Mouse (Mus musculus): Measurements from ENCODE around the gene Lrrc20. TPM values are rescaled to one million over a fixed set of nuclear protein-coding genes. Genes with fewer than 3 reads are reported as not detected.
A peak's percentile ranks its signal among the peaks of the same experiment; 100 is the strongest.
"Not testable (repeated sequence)": the region's sequence is repeated elsewhere in the genome, so short reads cannot be mapped to it uniquely, and the experiment has no call there.

Lrrc20 gene
- polyA plus RNA-seq, 1 experiment from 2014 or later = 15.9 TPM

- Histone ChIP-seq H3K4me2 (replicated peaks) (no peak overlapping the region), H3K36me3 (no peaks in the 10 kb centered on the region), H3K27me3 (peaks cover 8% of the 10 kb centered on the region; the same call in 1 of the 2 replicates), H3K9me3 (no peaks in the 10 kb centered on the region), H3K27ac (no peak overlapping the region), H3K4me1 (replicated peaks) (no peaks in the 10 kb centered on the region), H3K9ac (replicated peaks) (no peak overlapping the region), H3K4me3 (replicated peaks) (no peak overlapping the region)
- no peak for ATAC-seq
- 69% methylated on average over 10 of the region's 10 CpGs for WGBS
Measured at GRCm38 (mm10) chr10:61604376-61605065, 128.9 kb downstream of the Lrrc20 start.

- not testable (repeated sequence) for H3K4me3 ChIP-seq (replicated peaks)
- 74% methylated on average over 11 of the region's 11 CpGs for WGBS
Measured at GRCm38 (mm10) chr10:61605381-61605780, 129.8 kb downstream of the Lrrc20 start.

GRCm38 (mm10) chr10:61605851-61606250 is 130.2 kb downstream of the Lrrc20 start:
- Histone ChIP-seq H3K4me1 (replicated peaks) (no peaks in the 10 kb centered on the region), H3K9ac (replicated peaks) (no peak overlapping the region), H3K4me3 (replicated peaks) (no peak overlapping the region), H3K27me3 (peaks cover 8% of the 10 kb centered on the region; the same call in 1 of the 2 replicates), H3K36me3 (no peaks in the 10 kb centered on the region), H3K4me2 (replicated peaks) (no peak overlapping the region), H3K9me3 (no peaks in the 10 kb centered on the region), H3K27ac (no peak overlapping the region)
- WGBS = 14% methylated on average over 8 of the region's 8 CpGs
- no peak for ATAC-seq

More at GRCm38 (mm10) chr10:61605381-61605780, 129.8 kb downstream of the Lrrc20 start:
- not testable (repeated sequence) for H3K4me1 ChIP-seq (replicated peaks); H3K27me3 ChIP-seq; H3K9ac ChIP-seq (replicated peaks); H3K4me2 ChIP-seq (replicated peaks); H3K9me3 ChIP-seq; H3K27ac ChIP-seq; ATAC-seq; H3K36me3 ChIP-seq

- Histone ChIP-seq H3K9ac (replicated peaks) (no peak overlapping the region), H3K4me2 (replicated peaks) (no peak overlapping the region), H3K27me3 (peaks cover 8% of the 10 kb centered on the region; the same call in 1 of the 2 replicates)
Measured at GRCm38 (mm10) chr10:61608233-61608632, 132.6 kb downstream of the Lrrc20 start.

GRCm38 (mm10) chr10:61610650-61611235 is 135.1 kb downstream of the Lrrc20 start:
- H3K27me3 ChIP-seq = 0 out of 2 replicates have a peak, but pooled peaks cover 2% of the 10 kb centered on the region
- 83% methylated on average over 8 of the region's 8 CpGs for WGBS

More at GRCm38 (mm10) chr10:61608233-61608632, 132.6 kb downstream of the Lrrc20 start:
- Histone ChIP-seq H3K36me3 (no peaks in the 10 kb centered on the region), H3K4me1 (replicated peaks) (no peaks in the 10 kb centered on the region), H3K9me3 (no peaks in the 10 kb centered on the region), H3K4me3 (replicated peaks) (no peak overlapping the region), H3K27ac (no peak overlapping the region)
- no peak for ATAC-seq

GRCm38 (mm10) chr10:61614311-61614710 is 138.7 kb downstream of the Lrrc20 start:
- H3K9ac ChIP-seq (replicated peaks) = no peak overlapping the region
- no peak for ATAC-seq
- no peaks in the 10 kb centered on the region for H3K36me3 ChIP-seq
- WGBS = 86% methylated on average over 7 of the region's 7 CpGs
- no peak overlapping the region for H3K4me2 ChIP-seq (replicated peaks)
- 0 out of 2 replicates have a peak, but pooled peaks cover 2% of the 10 kb centered on the region for H3K27me3 ChIP-seq
- no peak overlapping the region for H3K4me3 ChIP-seq (replicated peaks)
- no peaks in the 10 kb centered on the region for H3K4me1 ChIP-seq (replicated peaks)
- no peaks in the 10 kb centered on the region for H3K9me3 ChIP-seq
- no peak overlapping the region for H3K27ac ChIP-seq

More at GRCm38 (mm10) chr10:61610650-61611235, 135.1 kb downstream of the Lrrc20 start:
- no peak overlapping the region for H3K27ac ChIP-seq
- no peak overlapping the region for H3K9ac ChIP-seq (replicated peaks)
- H3K4me2 ChIP-seq (replicated peaks) = no peak overlapping the region
- no peaks in the 10 kb centered on the region for H3K9me3 ChIP-seq
- H3K4me1 ChIP-seq (replicated peaks) = no peaks in the 10 kb centered on the region
- H3K36me3 ChIP-seq = no peaks in the 10 kb centered on the region
- ATAC-seq = no peak
- no peak overlapping the region for H3K4me3 ChIP-seq (replicated peaks)

GRCm38 (mm10) chr10:61618528-61618927 is 142.9 kb downstream of the Lrrc20 start:
- peaks cover 4% of the 10 kb centered on the region; the same call in 1 of the 2 replicates for H3K27me3 ChIP-seq
- no peak overlapping the region for H3K27ac ChIP-seq
- H3K4me3 ChIP-seq (replicated peaks) = no peak overlapping the region
- H3K4me1 ChIP-seq (replicated peaks) = 0 out of 2 replicates have a peak, but pooled peaks cover 2% of the 10 kb centered on the region
- H3K36me3 ChIP-seq = no peaks in the 10 kb centered on the region
- WGBS = 84% methylated on average over 2 of the region's 2 CpGs
- no peak overlapping the region for H3K4me2 ChIP-seq (replicated peaks)
- no peaks in the 10 kb centered on the region for H3K9me3 ChIP-seq
- ATAC-seq = no peak
- H3K9ac ChIP-seq (replicated peaks) = no peak overlapping the region

- no peak overlapping the region for H3K4me3 ChIP-seq (replicated peaks)
- peaks cover 35% of the 10 kb centered on the region for H3K27me3 ChIP-seq
- H3K4me2 ChIP-seq (replicated peaks) = no peak overlapping the region
- H3K9ac ChIP-seq (replicated peaks) = no peak overlapping the region
- no peaks in the 10 kb centered on the region for H3K36me3 ChIP-seq
- 48% methylated on average over 9 of the region's 9 CpGs for WGBS
- peaks cover 18% of the 10 kb centered on the region for H3K4me1 ChIP-seq (replicated peaks)
- 0 out of 2 replicates have a peak, but pooled peaks have one; percentile 18 for ATAC-seq
- no peaks in the 10 kb centered on the region for H3K9me3 ChIP-seq
- no peak overlapping the region for H3K27ac ChIP-seq
Measured at GRCm38 (mm10) chr10:61621681-61622080, 146.1 kb downstream of the Lrrc20 start.

- 60% methylated on average over 3 of the region's 3 CpGs for WGBS
- H3K4me1 ChIP-seq (replicated peaks) = peaks cover 18% of the 10 kb centered on the region
- not testable (repeated sequence) for H3K4me2 ChIP-seq (replicated peaks); H3K27ac ChIP-seq; H3K36me3 ChIP-seq; H3K9me3 ChIP-seq; ATAC-seq; H3K9ac ChIP-seq (replicated peaks); H3K4me3 ChIP-seq (replicated peaks)
- peaks cover 49% of the 10 kb centered on the region for H3K27me3 ChIP-seq
Measured at GRCm38 (mm10) chr10:61623874-61624273, 148.3 kb downstream of the Lrrc20 start.

GRCm38 (mm10) chr10:61624771-61625170 is 149.2 kb downstream of the Lrrc20 start:
- Histone ChIP-seq H3K4me1 (replicated peaks) (peaks cover 18% of the 10 kb centered on the region), H3K4me3 (replicated peaks) (peak overlapping the region; percentile 44), H3K9me3 (no peaks in the 10 kb centered on the region), H3K27ac (no peak overlapping the region), H3K36me3 (no peaks in the 10 kb centered on the region), H3K4me2 (replicated peaks) (peak overlapping the region; percentile 77), H3K9ac (replicated peaks) (peak overlapping the region; percentile 64; the same call in 1 of the 2 replicates), H3K27me3 (peaks cover 49% of the 10 kb centered on the region)
- WGBS = 29% methylated on average over 5 of the region's 5 CpGs
- ATAC-seq = no peak

- H3K4me3 ChIP-seq (replicated peaks) = peak overlapping the region; percentile 44
- H3K4me1 ChIP-seq (replicated peaks) = peaks cover 18% of the 10 kb centered on the region
- H3K27me3 ChIP-seq = peaks cover 49% of the 10 kb centered on the region
- peak overlapping the region; percentile 64 for H3K9ac ChIP-seq (replicated peaks)
- H3K27ac ChIP-seq = no peak overlapping the region
- H3K9me3 ChIP-seq = no peaks in the 10 kb centered on the region
- ATAC-seq = peak; percentile 71
- H3K36me3 ChIP-seq = no peaks in the 10 kb centered on the region
- H3K4me2 ChIP-seq (replicated peaks) = peak overlapping the region; percentile 77
- WGBS = 3% methylated on average over 74 of the region's 74 CpGs
Measured at GRCm38 (mm10) chr10:61625381-61626257, 150.0 kb downstream of the Lrrc20 start.
